Mouse (Mus musculus): ENCODE data around the gene Mettl27. TPM values are rescaled to one million over a fixed set of nuclear protein-coding genes. Genes with fewer than 3 reads are reported as not detected.

Mettl27 gene
- polyA plus RNA-seq, 1 experiment from 2014 or later, result 23.9 TPM

GRCm38 (mm10) chr5:134895291-134895690 lies 36.9 kb upstream of the Mettl27 start:
- Histone ChIP-seq H3K4me1 (ENCODE audit: insufficient read depth) (peaks cover 19% of the 10 kb centered on the region; the same call in 1 of the 2 replicates), H3K4me3 (ENCODE audit: low read depth, low read length) (no peak overlapping the region), H3K27ac (ENCODE audit: low read depth) (peak overlapping the region; percentile 6; the same call in 1 of the 2 replicates), H3K36me3 (ENCODE audit: insufficient read depth) (no peaks in the 10 kb centered on the region), H3K9ac (no peak overlapping the region), H3K27me3 (ENCODE audit: insufficient read depth, low read length) (no peaks in the 10 kb centered on the region), H3K4me2 (no peak overlapping the region), H3K9me3 (ENCODE audit: low read depth, low read length) (no peaks in the 10 kb centered on the region)
- DNase-seq (peak; percentile 89), ATAC-seq (ENCODE audit: insufficient read depth) (peak; percentile 71)
- no peak for TF ChIP-seq CTCF (IDR thresholded peaks at IDR 0.05; ENCODE audit: low read depth)
- 28% methylated on average over 8 of the region's 8 CpGs for WGBS

- no peak for TF ChIP-seq CTCF (IDR thresholded peaks at IDR 0.05; ENCODE audit: low read depth)
- H3K9ac ChIP-seq, result no peak overlapping the region
- H3K4me1 ChIP-seq (ENCODE audit: insufficient read depth), result 0 out of 2 replicates have a peak, but pooled peaks cover 13% of the 10 kb centered on the region
- no peaks in the 10 kb centered on the region for H3K9me3 ChIP-seq (ENCODE audit: low read depth, low read length)
- no peak overlapping the region for H3K4me3 ChIP-seq (ENCODE audit: low read depth, low read length)
- ATAC-seq (ENCODE audit: insufficient read depth) (no peak), DNase-seq (no peak)
- H3K27ac ChIP-seq (ENCODE audit: low read depth), result peak overlapping the region; percentile 1; the same call in 1 of the 2 replicates
- H3K4me2 ChIP-seq, result no peak overlapping the region
- 81% methylated on average over 8 of the region's 8 CpGs for WGBS
- no peaks in the 10 kb centered on the region for H3K27me3 ChIP-seq (ENCODE audit: insufficient read depth, low read length)
- no peaks in the 10 kb centered on the region for H3K36me3 ChIP-seq (ENCODE audit: insufficient read depth)
Measured at GRCm38 (mm10) chr5:134896965-134897364, 35.2 kb upstream of the Mettl27 start.

DNA sequence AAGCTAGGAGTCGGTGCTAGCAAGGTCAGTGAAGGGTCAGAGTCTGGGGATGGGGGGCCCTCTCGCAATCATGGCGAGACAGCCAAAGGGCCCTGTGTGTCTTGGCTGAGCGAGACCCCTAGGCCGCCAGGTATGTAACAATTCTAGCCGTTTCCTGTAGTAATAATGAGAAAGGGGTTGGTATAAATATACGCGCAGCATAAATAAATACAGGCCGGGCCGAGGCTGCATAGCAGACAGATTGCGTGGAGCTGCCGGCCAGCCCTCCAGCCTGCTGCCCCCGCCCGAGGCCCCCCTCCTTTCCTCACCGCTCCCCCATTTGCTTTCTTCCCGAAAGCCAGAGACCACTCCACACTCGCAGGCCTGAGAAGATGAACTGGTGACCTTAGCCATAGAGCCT lies 34.6 kb upstream of the Mettl27 start:
- Histone ChIP-seq H3K9me3 (ENCODE audit: low read depth, low read length) (no peaks in the 10 kb centered on the region), H3K27ac (ENCODE audit: low read depth) (peak overlapping the region; percentile 1; the same call in 1 of the 2 replicates), H3K4me1 (ENCODE audit: insufficient read depth) (0 out of 2 replicates have a peak, but pooled peaks cover 13% of the 10 kb centered on the region), H3K36me3 (ENCODE audit: insufficient read depth) (no peaks in the 10 kb centered on the region), H3K4me2 (no peak overlapping the region), H3K9ac (no peak overlapping the region), H3K4me3 (ENCODE audit: low read depth, low read length) (no peak overlapping the region), H3K27me3 (ENCODE audit: insufficient read depth, low read length) (no peaks in the 10 kb centered on the region)
- no peak for TF ChIP-seq CTCF (IDR thresholded peaks at IDR 0.05; ENCODE audit: low read depth)
- ATAC-seq (ENCODE audit: insufficient read depth), result no peak
- DNase-seq, result peak; percentile 62
- 31% methylated on average over 17 of the region's 17 CpGs for WGBS

GRCm38 (mm10) chr5:134901012-134901643 lies 31.0 kb upstream of the Mettl27 start:
- H3K4me3 ChIP-seq (ENCODE audit: low read depth, low read length), result no peak overlapping the region

GRCm38 (mm10) chr5:134901644-134902027 lies 30.5 kb upstream of the Mettl27 start:
- no peaks in the 10 kb centered on the region for H3K36me3 ChIP-seq (ENCODE audit: insufficient read depth)
- TF ChIP-seq CTCF (IDR thresholded peaks at IDR 0.05; ENCODE audit: low read depth), result no peak
- H3K27me3 ChIP-seq (ENCODE audit: insufficient read depth, low read length), result no peaks in the 10 kb centered on the region
- H3K9me3 ChIP-seq (ENCODE audit: low read depth, low read length), result no peaks in the 10 kb centered on the region
- WGBS, result 65% methylated on average over 8 of the region's 8 CpGs
- no peak overlapping the region for H3K4me2 ChIP-seq
- ATAC-seq (ENCODE audit: insufficient read depth) (no peak; the same call in 1 of the 2 replicates), DNase-seq (no peak)
- H3K4me1 ChIP-seq (ENCODE audit: insufficient read depth), result 0 out of 2 replicates have a peak, but pooled peaks cover 2% of the 10 kb centered on the region
- no peak overlapping the region for H3K9ac ChIP-seq
- H3K4me3 ChIP-seq (ENCODE audit: low read depth, low read length), result no peak overlapping the region
- no peak overlapping the region for H3K27ac ChIP-seq (ENCODE audit: low read depth)

More at GRCm38 (mm10) chr5:134901012-134901643, 31.0 kb upstream of the Mettl27 start:
- ATAC-seq (ENCODE audit: insufficient read depth) (peak; percentile 64), DNase-seq (peak; percentile 87)
- no peaks in the 10 kb centered on the region for H3K36me3 ChIP-seq (ENCODE audit: insufficient read depth)
- TF ChIP-seq CTCF (IDR thresholded peaks at IDR 0.05; ENCODE audit: low read depth), result peak; percentile 73
- H3K27me3 ChIP-seq (ENCODE audit: insufficient read depth, low read length), result no peaks in the 10 kb centered on the region
- WGBS, result 24% methylated on average over 12 of the region's 12 CpGs
- 0 out of 2 replicates have a peak, but pooled peaks cover 5% of the 10 kb centered on the region for H3K4me1 ChIP-seq (ENCODE audit: insufficient read depth)
- no peaks in the 10 kb centered on the region for H3K9me3 ChIP-seq (ENCODE audit: low read depth, low read length)
- H3K4me2 ChIP-seq, result no peak overlapping the region
- H3K27ac ChIP-seq (ENCODE audit: low read depth), result no peak overlapping the region
- no peak overlapping the region for H3K9ac ChIP-seq

- no peaks in the 10 kb centered on the region for H3K9me3 ChIP-seq (ENCODE audit: low read depth, low read length)
- no peak for TF ChIP-seq CTCF (IDR thresholded peaks at IDR 0.05; ENCODE audit: low read depth)
- no peaks in the 10 kb centered on the region for H3K4me1 ChIP-seq (ENCODE audit: insufficient read depth)
- DNase-seq (no peak), ATAC-seq (ENCODE audit: insufficient read depth) (peak; percentile 21; the same call in 1 of the 2 replicates)
- no peak within 1 kb of the TSS for H3K9ac ChIP-seq
- H3K27me3 ChIP-seq (ENCODE audit: insufficient read depth, low read length), result no peaks in the 10 kb centered on the region
- H3K27ac ChIP-seq (ENCODE audit: low read depth), result no peak within 1 kb of the TSS
- no peak within 1 kb of the TSS for H3K4me3 ChIP-seq (ENCODE audit: low read depth, low read length)
- no peak within 1 kb of the TSS for H3K4me2 ChIP-seq
- H3K36me3 ChIP-seq (ENCODE audit: insufficient read depth), result no peaks in the 10 kb centered on the region
- WGBS, result 84% methylated on average over 6 of the region's 6 CpGs
Measured at GRCm38 (mm10) chr5:134906633-134907032, 25.5 kb upstream of the Mettl27 start, which contains the start of gene Tmem270. Gene Tmem270 (minus strand): TSS chr5:134906733.

- TF ChIP-seq CTCF (IDR thresholded peaks at IDR 0.05; ENCODE audit: low read depth), result peak; percentile 99
- WGBS, result under 1% methylated on average over 13 of the region's 13 CpGs
- no peaks in the 10 kb centered on the region for H3K4me1 ChIP-seq (ENCODE audit: insufficient read depth)
Measured at GRCm38 (mm10) chr5:134907135-134907534, 25.0 kb upstream of the Mettl27 start.

More at GRCm38 (mm10) chr5:134907135-134907534, 25.0 kb upstream of the Mettl27 start:
- H3K36me3 ChIP-seq (ENCODE audit: insufficient read depth), result no peaks in the 10 kb centered on the region
- no peak overlapping the region for H3K4me3 ChIP-seq (ENCODE audit: low read depth, low read length)
- H3K9me3 ChIP-seq (ENCODE audit: low read depth, low read length), result no peaks in the 10 kb centered on the region
- H3K4me2 ChIP-seq, result no peak overlapping the region
- DNase-seq, result peak; percentile 96
- ATAC-seq (ENCODE audit: insufficient read depth), result peak; percentile 86
- no peak overlapping the region for H3K27ac ChIP-seq (ENCODE audit: low read depth)
- no peaks in the 10 kb centered on the region for H3K27me3 ChIP-seq (ENCODE audit: insufficient read depth, low read length)
- H3K9ac ChIP-seq, result no peak overlapping the region

Data from lung, embryonic 14.5 days (tissue).